Mouse (Mus musculus) liver, adult 2 months (tissue): ENCODE results near the gene Thsd7b.

Experiments used
- CTCF ChIP-seq: fragments of 200-500 bp; IDR thresholded peaks from 2 replicates; pipeline ENCODE4 v1.5.1; 2011; ENCODE audit warnings: low read depth, low read length, control low read depth
- POLR2A ChIP-seq: fragments of 200-500 bp; IDR thresholded peaks from 2 replicates; pipeline ENCODE4 v1.6.1; 2011; ENCODE audit warnings: low read length, control low read depth; ENCODE audit not compliant: insufficient read depth; ENCODE audit errors: extremely low read depth

- TF ChIP-seq CTCF (no peak), POLR2A (no peak)
Measured at GRCm38 (mm10) chr1:129798519-129798918, 525.4 kb downstream of the Thsd7b start.
